Mouse (Mus musculus) ES-E14 (cell line): Measurements from ENCODE around the gene Psmd14. TPM values are rescaled to one million over a fixed set of nuclear protein-coding genes. Genes with fewer than 3 reads are reported as not detected.
A peak's percentile ranks its signal among the peaks of the same experiment; 100 is the strongest.

Experiments
- DNase-seq: peaks from one replicate; pipeline ENCODE4 v3.0.0-alpha.2; 2013; ENCODE audit warnings: low read depth, low spot score
- H3K27ac ChIP-seq: 2 replicates; pipeline ENCODE4 v1.5.1; 2012; ENCODE audit warnings: low read depth, mild to moderate bottlenecking, low read length, moderate library complexity, mixed read lengths; ENCODE audit not compliant: poor library complexity, insufficient read depth, severe bottlenecking
- H3K36me3 ChIP-seq: 2 replicates; pipeline ENCODE4 v1.6.1; 2012; ENCODE audit warnings: mild to moderate bottlenecking, low read length, moderate library complexity, mixed read lengths; ENCODE audit not compliant: control insufficient read depth, poor library complexity, insufficient read depth, severe bottlenecking
- H3K4me1 ChIP-seq, 2 experiments: fragments of 150-350 bp in 1 of 2; sonication (generic) in 1 of 2; 2 replicates each; pipeline ENCODE4 v1.6.1; 2012; ENCODE audit warnings: low read length in 2 of 2, mild to moderate bottlenecking in 1 of 2, mixed read lengths in 1 of 2; ENCODE audit not compliant: control insufficient read depth in 2 of 2, insufficient read depth in 2 of 2, poor library complexity in 1 of 2
- H3K4me3 ChIP-seq, 2 experiments: fragments of 150-350 bp in 1 of 2; sonication (generic) in 1 of 2; 2 replicates each; pipeline ENCODE4 v1.5.1; 2012; ENCODE audit warnings: low read length in 2 of 2, low read depth in 1 of 2, mild to moderate bottlenecking in 1 of 2, mixed read lengths in 1 of 2; ENCODE audit not compliant: insufficient read depth in 1 of 2, poor library complexity in 1 of 2, severe bottlenecking in 1 of 2
- H3K9ac ChIP-seq: 2 replicates; pipeline ENCODE4 v1.6.1; 2012; ENCODE audit warnings: low read depth, mild to moderate bottlenecking, low read length, mixed read lengths; ENCODE audit not compliant: poor library complexity, insufficient read depth, severe bottlenecking
- H3K9me3 ChIP-seq: fragments of 150-350 bp; sonication (generic); 2 replicates; pipeline ENCODE4 v1.6.1; 2012; ENCODE audit warnings: low read depth, mild to moderate bottlenecking, low read length; ENCODE audit not compliant: control insufficient read depth, insufficient read depth
- CHD2 ChIP-seq: IDR thresholded peaks from 2 replicates; pipeline ENCODE4 v1.6.1; 2014; ENCODE audit warnings: mild to moderate bottlenecking, low read depth, low read length, inconsistent platforms
- HCFC1 ChIP-seq: IDR thresholded peaks from 2 replicates; pipeline ENCODE4 v1.6.1; 2012; ENCODE audit warnings: low read length, inconsistent platforms, borderline replicate concordance; ENCODE audit not compliant: insufficient read depth
- MAFK ChIP-seq: IDR thresholded peaks from 2 replicates; pipeline ENCODE4 v1.6.1; 2014; ENCODE audit warnings: mild to moderate bottlenecking, low read depth, low read length, inconsistent platforms; ENCODE audit not compliant: insufficient read depth
- ZC3H11A ChIP-seq: IDR thresholded peaks from 2 replicates; pipeline ENCODE4 v1.6.1; 2012; ENCODE audit warnings: low read depth, mild to moderate bottlenecking, inconsistent platforms, low read length, borderline replicate concordance
- ZNF384 ChIP-seq: IDR thresholded peaks from 2 replicates; pipeline ENCODE4 v1.6.1; 2012; ENCODE audit warnings: low read depth, low read length, inconsistent platforms
- in situ Hi-C, 2 experiments: fragments of 600-800 bp; cut with MboI; formaldehyde crosslinking; loops; one replicate each; pipeline ENCODE4 v1.15.1; 2025; ENCODE audit warnings: low sequenced_read_pairs in 2 of 2, inconsistent platforms in 1 of 2; ENCODE audit not compliant: unreplicated experiment in 2 of 2
- total RNA-seq: library from RNA; depleted of rRNA; stranded (reverse); fragments of 300-350 nt; gene quantifications from 2 replicates; pipeline ENCODE4 v1.2.3, GENCODE M21; 2012

Psmd14 gene
- total RNA-seq, 1 experiment: 164 TPM

GRCm38 (mm10) chr2:61815583-61816313 is 104.3 kb downstream of the Psmd14 start:
- no peaks in the 10 kb centered on the region for H3K9me3 ChIP-seq
- no peak for DNase-seq
- H3K9ac ChIP-seq: no peak overlapping the region; the same call in 1 of the 2 replicates
- TF ChIP-seq ZNF384 (no peak), MAFK (no peak), ZC3H11A (no peak), CHD2 (no peak), HCFC1 (no peak)
- H3K36me3 ChIP-seq: no peaks in the 10 kb centered on the region
- peak overlapping the region; percentile 11 to 21; a peak in 2 of 4 replicates for H3K4me3 ChIP-seq
- no peaks in the 10 kb centered on the region for H3K4me1 ChIP-seq
- in situ Hi-C loops: no loop called here
- no peak overlapping the region for H3K27ac ChIP-seq

- no peak for TF ChIP-seq ZNF384
- no peak for TF ChIP-seq HCFC1
- TF ChIP-seq CHD2: no peak
- TF ChIP-seq ZC3H11A: no peak
- no peak for TF ChIP-seq MAFK
- no peak for DNase-seq
- H3K4me1 ChIP-seq: no peaks in the 10 kb centered on the region
- no peak overlapping the region for H3K9ac ChIP-seq
- H3K9me3 ChIP-seq: no peaks in the 10 kb centered on the region
- no peak overlapping the region for H3K27ac ChIP-seq
- in situ Hi-C loops: no loop called here
- H3K4me3 ChIP-seq: no peak overlapping the region
- H3K36me3 ChIP-seq: no peaks in the 10 kb centered on the region
These were observed 106.7 kb downstream of the Psmd14 start for GRCm38 (mm10) chr2:61818197-61818596.

GRCm38 (mm10) chr2:61820203-61820602 is 108.7 kb downstream of the Psmd14 start:
- no peaks in the 10 kb centered on the region for H3K9me3 ChIP-seq
- in situ Hi-C loops: no loop called here
- no peak overlapping the region for H3K4me3 ChIP-seq
- no peaks in the 10 kb centered on the region for H3K36me3 ChIP-seq
- no peak overlapping the region for H3K27ac ChIP-seq
- no peak for DNase-seq
- no peaks in the 10 kb centered on the region for H3K4me1 ChIP-seq
- H3K9ac ChIP-seq: no peak overlapping the region
- TF ChIP-seq CHD2 (no peak), MAFK (no peak), HCFC1 (no peak), ZNF384 (no peak), ZC3H11A (no peak)

- H3K9me3 ChIP-seq: no peaks in the 10 kb centered on the region
- H3K4me1 ChIP-seq: no peaks in the 10 kb centered on the region
- no peak for TF ChIP-seq ZNF384
- DNase-seq: no peak
- no peak overlapping the region for H3K27ac ChIP-seq
- in situ Hi-C loops: no loop called here
- no peaks in the 10 kb centered on the region for H3K36me3 ChIP-seq
- H3K4me3 ChIP-seq: no peak overlapping the region
- no peak overlapping the region for H3K9ac ChIP-seq
These were observed 112.1 kb downstream of the Psmd14 start for GRCm38 (mm10) chr2:61823426-61824140.
